Mouse (Mus musculus) spleen, adult 2 months (tissue): Measurements from ENCODE around the gene Timm10.

Experiments
- CTCF ChIP-seq: fragments of 200-500 bp; IDR thresholded peaks from 2 replicates; pipeline ENCODE4 v1.5.1; 2011; ENCODE audit warnings: mild to moderate bottlenecking, inconsistent platforms; ENCODE audit not compliant: insufficient read depth, insufficient read length, insufficient replicate concordance; ENCODE audit errors: extremely low read depth
- POLR2A ChIP-seq: fragments of 200-500 bp; IDR thresholded peaks from 2 replicates; pipeline ENCODE4 v1.6.1; 2011; ENCODE audit warnings: low read depth, low read length, inconsistent platforms

GRCm38 (mm10) chr2:84861430-84861829, 34.6 kb downstream of the Timm10 start:
- TF ChIP-seq CTCF (no peak), POLR2A (no peak)
